8 mouse cellular contexts compared by ENCODE assay signal in genomic region chr13:107888571-107889451, GRCm38 (mm10).
A peak's percentile ranks its signal among the peaks of the same experiment; 100 is the strongest.
DNase-seq lines count a peak whose midpoint lies in the region; ATAC-seq and TF ChIP-seq lines count a peak whose summit lies in the region.

No protein-coding gene starts in this region.

- ATAC-seq in heart, embryonic 14.5 days (ENCODE audit: insufficient number of reproducible peaks, insufficient read depth, low FRiP score, low read depth): no peak
- no peak for ATAC-seq in liver, postnatal 0 days
- ATAC-seq in neural tube, embryonic 15.5 days (ENCODE audit: low FRiP score): no peak

- no peak for TF ChIP-seq CTCF in embryonic fibroblast, embryonic 13.5 days (IDR thresholded peaks at IDR 0.05; ENCODE audit: borderline replicate concordance, insufficient read depth, low read length)
- no peak for TF ChIP-seq CTCF in liver, postnatal 0 days (IDR thresholded peaks at IDR 0.05; ENCODE audit: low read depth)

- TF ChIP-seq EP300 in liver, postnatal 0 days (IDR thresholded peaks at IDR 0.05; ENCODE audit: low read depth): no peak

- WGBS in heart, embryonic 14.5 days: under 1% methylated on average over 106 of the region's 127 CpGs
- WGBS in liver, postnatal 0 days (ENCODE audit: insufficient replicate concordance): 2% methylated on average over 106 of the region's 127 CpGs
- under 1% methylated on average over 75 of the region's 127 CpGs for WGBS in neural tube, embryonic 15.5 days

- H3K27me3 ChIP-seq in heart, embryonic 14.5 days (ENCODE audit: control insufficient read depth, insufficient read depth, low read length): peaks cover 13% of the 10 kb centered on the region; the same call in 1 of the 2 replicates
- H3K27me3 ChIP-seq in liver, postnatal 0 days (ENCODE audit: insufficient read depth, low read length): peaks cover 37% of the 10 kb centered on the region
- no peaks in the 10 kb centered on the region for H3K27me3 ChIP-seq in neural tube, embryonic 15.5 days (replicated peaks)

- DNase-seq in spleen, adult 18-20 months: peak; percentile 66 to 76
- no peak for DNase-seq in spleen, adult 12 weeks (ENCODE audit: low spot score)
- peak; percentile 76 for DNase-seq in kidney, postnatal 14 days
- peak; percentile 72 for DNase-seq in liver, postnatal 0 days
- peak; percentile 43 for DNase-seq in thymus, postnatal 0 days (ENCODE audit: low spot score)

- H3K27ac ChIP-seq in embryonic fibroblast, embryonic 13.5 days (ENCODE audit: insufficient read depth, low read length): peak overlapping the region; percentile 90
- peak overlapping the region; percentile 3 to 86; a peak in 3 of 4 replicates for H3K27ac ChIP-seq in heart, embryonic 14.5 days (replicated peaks in 1 of 2; ENCODE audit: control insufficient read depth in 1 of 2, insufficient read depth in 1 of 2, low read depth in 2 of 2, low read length in 2 of 2)
- H3K27ac ChIP-seq in liver, postnatal 0 days (ENCODE audit: low read depth): peak overlapping the region; percentile 92
- peak overlapping the region; percentile 97 for H3K27ac ChIP-seq in neural tube, embryonic 15.5 days (replicated peaks)

- H3K9me3 ChIP-seq in heart, embryonic 14.5 days (ENCODE audit: control insufficient read depth, low read length): no peaks in the 10 kb centered on the region
- H3K9me3 ChIP-seq in liver, postnatal 0 days (ENCODE audit: low read length): no peaks in the 10 kb centered on the region
- H3K9me3 ChIP-seq in neural tube, embryonic 15.5 days (replicated peaks): no peaks in the 10 kb centered on the region

- H3K4me3 ChIP-seq in embryonic fibroblast, embryonic 13.5 days (ENCODE audit: insufficient read depth, low read length): peak overlapping the region; percentile 98
- peak overlapping the region; percentile 84 to 92 for H3K4me3 ChIP-seq in heart, embryonic 14.5 days (ENCODE audit: control insufficient read depth in 1 of 2, insufficient read depth in 1 of 2, low read depth in 1 of 2, low read length in 2 of 2)
- H3K4me3 ChIP-seq in liver, postnatal 0 days (ENCODE audit: low read depth, low read length): peak overlapping the region; percentile 78
- peak overlapping the region; percentile 92 for H3K4me3 ChIP-seq in neural tube, embryonic 15.5 days (replicated peaks)

- H3K9ac ChIP-seq in heart, embryonic 14.5 days (ENCODE audit: low read length): peak overlapping the region; percentile 87
- peak overlapping the region; percentile 78 for H3K9ac ChIP-seq in liver, postnatal 0 days (replicated peaks)
- H3K9ac ChIP-seq in neural tube, embryonic 15.5 days (replicated peaks): peak overlapping the region; percentile 91

- peaks cover 11% of the 10 kb centered on the region for H3K4me1 ChIP-seq in embryonic fibroblast, embryonic 13.5 days (ENCODE audit: control insufficient read depth, insufficient read depth, low read length)
- H3K4me1 ChIP-seq in heart, embryonic 14.5 days (ENCODE audit: control insufficient read depth in 2 of 2, insufficient read depth in 2 of 2, low read length in 2 of 2): peaks cover 0 to 18% of the 10 kb centered on the region in 2 experiments; a peak in 3 of 4 replicates
- H3K4me1 ChIP-seq in liver, postnatal 0 days (ENCODE audit: insufficient read depth): peaks cover 7% of the 10 kb centered on the region
- H3K4me1 ChIP-seq in neural tube, embryonic 15.5 days: peaks cover 34% of the 10 kb centered on the region

- no peaks in the 10 kb centered on the region for H3K36me3 ChIP-seq in heart, embryonic 14.5 days (ENCODE audit: control insufficient read depth, insufficient read depth, low read length)
- H3K36me3 ChIP-seq in liver, postnatal 0 days (replicated peaks; ENCODE audit: insufficient read depth, low read length): no peaks in the 10 kb centered on the region
- no peaks in the 10 kb centered on the region for H3K36me3 ChIP-seq in neural tube, embryonic 15.5 days

- no peak for TF ChIP-seq POLR2A in embryonic fibroblast, embryonic 13.5 days (IDR thresholded peaks at IDR 0.05; ENCODE audit: low read depth, low read length)

- peak overlapping the region; percentile 81 for H3K4me2 ChIP-seq in heart, embryonic 14.5 days (ENCODE audit: low read length)
- H3K4me2 ChIP-seq in liver, postnatal 0 days (ENCODE audit: low read depth, low read length): peak overlapping the region; percentile 92
- peak overlapping the region; percentile 81 for H3K4me2 ChIP-seq in neural tube, embryonic 15.5 days

Comparison
In these comparisons a context has a peak if more than half of its experiments do, and no peak if none do; other contexts are left out.
1. H3K27ac ChIP-seq: peak in every context shown above with its lines; median percentile 97 in neural tube, embryonic 15.5 days; 92 in liver, postnatal 0 days; 90 in embryonic fibroblast, embryonic 13.5 days; 44 in heart, embryonic 14.5 days.